Mouse (Mus musculus) liver, embryonic 13.5 days (tissue): ENCODE results near the gene Fam196a. TPM values are rescaled to one million over a fixed set of nuclear protein-coding genes. Genes with fewer than 3 reads are reported as not detected.
A peak's percentile ranks its signal among the peaks of the same experiment; 100 is the strongest.

ENCODE experiments used
- ATAC-seq: fragments of 200-750 bp; cut with Nextera tagmentation; 2 replicates; pipeline ENCODE4 v1.8.0; 2017; ENCODE audit warnings: low read depth, mild to moderate bottlenecking, moderate number of reproducible peaks, moderate library complexity
- DNase-seq: peaks from one replicate; pipeline ENCODE4 v3.0.0; 2022
- H3K27ac ChIP-seq: fragments of 300-500 bp; sonication (generic); 2 replicates; pipeline ENCODE4 v1.5.1; 2015; ENCODE audit warnings: moderate library complexity, mild to moderate bottlenecking, inconsistent platforms
- H3K27me3 ChIP-seq: fragments of 300-500 bp; sonication (generic); 2 replicates; pipeline ENCODE4 v1.6.1; 2015; ENCODE audit warnings: mild to moderate bottlenecking, inconsistent platforms
- H3K36me3 ChIP-seq: fragments of 300-500 bp; sonication (generic); 2 replicates; pipeline ENCODE4 v1.6.1; 2015; ENCODE audit warnings: mild to moderate bottlenecking, inconsistent platforms
- H3K4me1 ChIP-seq: fragments of 300-500 bp; sonication (generic); replicated peaks from 2 replicates; pipeline ENCODE4 v1.6.1; 2015; ENCODE audit warnings: inconsistent platforms
- H3K4me2 ChIP-seq: fragments of 300-500 bp; sonication (generic); 2 replicates; pipeline ENCODE4 v1.6.1; 2015; ENCODE audit warnings: inconsistent platforms, mild to moderate bottlenecking, moderate library complexity
- H3K4me3 ChIP-seq: fragments of 300-500 bp; sonication (generic); replicated peaks from 2 replicates; pipeline ENCODE4 v1.5.1; 2015; ENCODE audit warnings: mild to moderate bottlenecking, inconsistent platforms
- H3K9ac ChIP-seq: fragments of 300-500 bp; sonication (generic); 2 replicates; pipeline ENCODE4 v1.6.1; 2015; ENCODE audit warnings: mild to moderate bottlenecking, inconsistent platforms
- H3K9me3 ChIP-seq: fragments of 300-500 bp; sonication (generic); replicated peaks from 2 replicates; pipeline ENCODE4 v1.6.1; 2016; ENCODE audit warnings: inconsistent platforms
- WGBS: fragments of 180-500 bp; shearing (Covaris S2); methylation state at CpG from one replicate; pipeline ENCODE4 v1.1.7; 2015; ENCODE audit not compliant: insufficient replicate concordance; 5-methylcytosine and 5-hydroxymethylcytosine counted together
- polyA plus RNA-seq: library from polyadenylated mRNA; unstranded; fragments of >200 nt; fragmentation: Nextera tagmentation; extraction: Ambion mirVana; gene quantifications from 2 replicates; pipeline ENCODE4 v1.2.1, GENCODE M21; 2015

The Fam196a gene
- polyA plus RNA-seq = 0.20 TPM in 2 replicates

DNA sequence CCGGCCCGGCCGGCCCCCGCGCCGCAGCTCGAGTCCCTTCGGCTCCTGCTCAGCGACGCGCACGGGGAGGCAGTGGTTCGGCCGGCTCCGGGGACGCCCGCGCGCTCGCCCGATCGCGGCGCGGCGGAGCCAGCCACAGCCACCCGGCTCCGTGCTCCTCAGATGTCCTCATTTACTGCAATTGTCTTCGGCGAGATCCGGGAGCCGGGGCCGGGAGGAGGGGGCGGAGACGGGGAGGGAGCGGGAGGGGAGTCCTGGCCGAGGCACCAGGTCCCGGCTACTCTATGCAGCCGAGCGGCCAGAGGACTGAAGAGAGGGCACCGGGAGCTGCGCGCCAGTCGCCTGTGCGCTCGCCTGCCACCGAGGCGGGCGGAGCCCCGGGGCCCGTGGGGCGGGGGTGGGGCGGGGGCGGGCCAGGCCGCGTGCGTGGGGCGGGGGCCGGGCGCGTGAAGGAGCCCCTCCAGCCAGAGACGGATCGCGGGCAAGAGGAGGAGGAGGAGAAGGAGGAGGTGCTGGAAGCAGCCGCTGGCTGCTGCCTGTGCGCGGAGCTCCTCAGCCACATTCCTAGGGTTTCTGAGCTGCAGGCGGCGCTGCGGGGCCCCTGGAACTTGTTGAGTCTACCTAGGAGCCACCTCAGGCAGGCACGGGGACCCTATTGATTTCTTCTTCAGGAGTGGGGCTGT lies at the start of gene Fam196a:
Gene Fam196a (minus strand): TSS at position 504 of the 683 bp plus-strand sequence.
- DNase-seq (no peak), ATAC-seq (no peak)
- Histone ChIP-seq H3K4me2 (peak within 1 kb of the TSS; percentile 61), H3K36me3 (no peaks in the 10 kb centered on the region), H3K27me3 (peaks cover 39% of the 10 kb centered on the region), H3K4me3 (peak within 1 kb of the TSS; percentile 45), H3K4me1 (no peaks in the 10 kb centered on the region), H3K9me3 (no peaks in the 10 kb centered on the region), H3K9ac (no peak within 1 kb of the TSS), H3K27ac (no peak within 1 kb of the TSS)
- WGBS = 1% methylated on average over 45 of the region's 71 CpGs

DNA sequence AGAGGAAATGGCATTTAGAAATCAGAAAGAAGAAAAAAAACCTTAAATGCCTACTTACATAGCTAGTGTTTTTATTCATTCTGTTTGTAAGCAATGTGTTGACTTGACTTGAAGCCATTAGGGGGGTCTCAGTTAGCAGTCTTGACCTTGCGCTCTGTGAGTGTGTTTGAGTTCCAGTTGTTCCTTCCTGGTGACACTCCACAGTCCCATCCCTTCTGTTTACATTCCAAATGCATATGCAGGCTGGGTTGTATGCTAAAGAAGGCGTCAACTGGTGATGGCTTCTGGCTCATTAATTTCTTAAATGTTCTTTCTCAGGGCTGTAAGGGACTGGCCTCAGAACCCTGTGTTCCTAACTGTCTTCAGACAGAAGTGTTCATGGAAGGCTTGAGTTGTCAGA lies 23.4 kb upstream of the Fam196a start:
- DNase-seq (no peak), ATAC-seq (no peak)
- no peaks in the 10 kb centered on the region for H3K36me3 ChIP-seq
- H3K9ac ChIP-seq = no peak overlapping the region
- no peak overlapping the region for H3K27ac ChIP-seq
- H3K4me1 ChIP-seq = no peaks in the 10 kb centered on the region
- H3K27me3 ChIP-seq = no peaks in the 10 kb centered on the region
- no peaks in the 10 kb centered on the region for H3K9me3 ChIP-seq
- H3K4me3 ChIP-seq = no peak overlapping the region
- H3K4me2 ChIP-seq = no peak overlapping the region
- WGBS = 75% methylated on average over 2 of the region's 2 CpGs

DNA sequence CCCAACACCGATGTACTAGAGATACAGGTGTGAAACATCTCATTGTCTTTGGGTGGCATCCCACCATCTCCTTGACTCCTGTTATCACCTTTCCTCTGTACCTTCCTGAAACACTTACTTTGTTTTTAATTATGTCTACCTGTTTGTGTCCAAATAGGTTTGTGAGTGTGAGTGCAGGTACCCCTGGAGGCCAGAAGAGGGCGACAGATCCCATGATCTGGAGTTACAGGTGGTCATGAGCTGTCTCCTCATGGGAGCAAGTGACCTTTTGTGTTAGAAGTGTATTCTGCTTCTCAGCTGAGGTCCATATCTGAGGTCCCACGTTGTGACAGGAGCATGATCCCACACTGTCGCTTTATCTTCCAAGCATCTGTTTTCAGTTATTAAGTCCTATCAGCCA lies 22.6 kb upstream of the Fam196a start:
- H3K4me2 ChIP-seq = no peak overlapping the region
- no peak overlapping the region for H3K9ac ChIP-seq
- ATAC-seq (no peak), DNase-seq (no peak)
- H3K4me1 ChIP-seq = no peaks in the 10 kb centered on the region
- WGBS = 41% methylated on average over 4 of the region's 4 CpGs
- no peaks in the 10 kb centered on the region for H3K9me3 ChIP-seq
- H3K27ac ChIP-seq = no peak overlapping the region
- H3K4me3 ChIP-seq = no peak overlapping the region
- H3K27me3 ChIP-seq = no peaks in the 10 kb centered on the region
- no peaks in the 10 kb centered on the region for H3K36me3 ChIP-seq

DNA sequence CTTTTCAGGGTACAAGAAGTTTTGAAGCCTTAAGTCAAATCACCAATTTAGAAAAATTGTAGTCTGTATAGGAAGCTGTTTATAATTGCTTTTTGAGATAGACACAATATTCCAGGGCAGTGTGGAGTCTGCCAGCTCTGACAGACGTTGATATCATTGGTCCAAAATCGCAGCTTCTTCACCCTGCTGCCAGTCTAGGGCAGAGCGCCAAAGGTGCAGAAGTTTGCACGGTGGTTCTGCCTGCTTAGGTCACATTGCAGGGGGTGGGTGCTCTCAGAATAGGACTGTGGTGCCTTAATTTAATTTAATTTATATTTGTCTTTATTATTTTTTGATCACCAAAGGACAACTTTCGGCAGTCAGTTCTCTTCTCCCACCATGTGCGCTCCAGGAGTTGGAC lies 20.9 kb upstream of the Fam196a start:
- no peak for DNase-seq
- H3K4me3 ChIP-seq = no peak overlapping the region
- no peaks in the 10 kb centered on the region for H3K36me3 ChIP-seq
- no peak overlapping the region for H3K27ac ChIP-seq
- WGBS = 64% methylated on average over 6 of the region's 6 CpGs
- H3K9me3 ChIP-seq = no peaks in the 10 kb centered on the region
- ATAC-seq = no peak
- H3K4me2 ChIP-seq = no peak overlapping the region
- no peak overlapping the region for H3K9ac ChIP-seq
- no peaks in the 10 kb centered on the region for H3K4me1 ChIP-seq
- H3K27me3 ChIP-seq = no peaks in the 10 kb centered on the region

DNA sequence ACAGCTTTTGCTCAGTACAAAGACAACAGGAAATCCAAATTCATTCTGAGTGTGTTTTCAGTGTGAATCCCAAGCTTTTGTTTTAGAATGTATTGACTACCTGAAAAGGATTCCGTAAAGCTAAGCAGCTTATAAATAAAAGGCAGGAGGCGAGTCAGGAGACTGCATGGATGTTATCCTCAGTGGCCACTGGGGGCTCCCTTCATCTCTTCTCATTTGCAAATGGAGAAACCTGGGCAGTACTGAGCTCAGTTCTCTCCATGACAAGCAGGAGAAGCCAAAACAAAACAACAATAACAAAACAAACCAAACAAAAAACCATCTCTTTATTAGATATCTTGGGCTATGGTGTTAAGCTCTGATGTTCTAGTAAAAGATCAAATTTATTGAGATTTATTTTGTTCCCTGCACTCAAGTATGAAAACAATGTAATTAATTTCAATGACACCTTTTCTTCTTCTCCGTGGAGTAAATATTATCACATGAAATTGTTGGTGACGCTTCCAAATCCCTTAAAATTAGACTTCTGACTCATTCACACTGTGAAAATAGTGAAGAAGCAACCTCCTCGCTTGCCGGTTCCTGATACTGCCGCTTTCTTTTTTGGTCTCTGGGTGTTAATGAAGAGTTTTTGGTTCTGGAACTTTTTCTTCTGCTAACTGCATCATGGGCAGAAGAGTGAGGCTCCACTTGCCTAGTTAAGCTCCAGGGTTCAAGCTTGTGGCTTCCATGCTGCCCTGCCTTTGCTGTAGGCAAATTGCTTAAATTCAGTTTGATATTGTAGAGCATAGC lies 7.9 kb upstream of the Fam196a start:
- no peaks in the 10 kb centered on the region for H3K9me3 ChIP-seq
- H3K9ac ChIP-seq = no peak overlapping the region
- H3K36me3 ChIP-seq = no peaks in the 10 kb centered on the region
- H3K27me3 ChIP-seq = no peaks in the 10 kb centered on the region
- H3K4me2 ChIP-seq = no peak overlapping the region
- WGBS = 68% methylated on average over 7 of the region's 7 CpGs
- ATAC-seq = no peak
- no peaks in the 10 kb centered on the region for H3K4me1 ChIP-seq
- DNase-seq = no peak
- no peak overlapping the region for H3K27ac ChIP-seq
- H3K4me3 ChIP-seq = no peak overlapping the region

DNA sequence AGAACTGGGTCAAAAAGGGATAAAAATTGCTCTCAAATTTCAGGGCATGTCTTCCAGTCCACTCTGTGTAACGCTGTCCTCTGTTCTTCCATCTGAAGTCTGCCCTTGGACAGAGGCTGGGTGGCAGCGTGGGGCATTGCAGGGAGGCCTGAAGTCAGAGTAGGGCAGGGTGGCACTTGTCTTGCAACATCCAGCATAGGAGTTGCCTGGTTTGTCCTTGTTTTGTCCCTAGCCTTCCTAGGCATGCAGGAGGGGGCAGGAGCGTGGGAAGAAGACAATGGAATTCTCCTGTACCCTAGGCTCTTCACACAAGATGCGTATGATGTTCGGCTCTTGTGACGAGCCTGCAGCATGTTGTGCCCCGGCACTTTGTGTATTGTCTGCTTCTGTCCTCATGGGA lies 5.5 kb upstream of the Fam196a start:
- Histone ChIP-seq H3K27me3 (peaks cover 5% of the 10 kb centered on the region), H3K36me3 (no peaks in the 10 kb centered on the region), H3K4me1 (no peaks in the 10 kb centered on the region), H3K4me2 (no peak overlapping the region), H3K27ac (no peak overlapping the region), H3K4me3 (no peak overlapping the region), H3K9me3 (no peaks in the 10 kb centered on the region), H3K9ac (no peak overlapping the region)
- DNase-seq (no peak), ATAC-seq (no peak)
- 68% methylated on average over 7 of the region's 7 CpGs for WGBS

DNA sequence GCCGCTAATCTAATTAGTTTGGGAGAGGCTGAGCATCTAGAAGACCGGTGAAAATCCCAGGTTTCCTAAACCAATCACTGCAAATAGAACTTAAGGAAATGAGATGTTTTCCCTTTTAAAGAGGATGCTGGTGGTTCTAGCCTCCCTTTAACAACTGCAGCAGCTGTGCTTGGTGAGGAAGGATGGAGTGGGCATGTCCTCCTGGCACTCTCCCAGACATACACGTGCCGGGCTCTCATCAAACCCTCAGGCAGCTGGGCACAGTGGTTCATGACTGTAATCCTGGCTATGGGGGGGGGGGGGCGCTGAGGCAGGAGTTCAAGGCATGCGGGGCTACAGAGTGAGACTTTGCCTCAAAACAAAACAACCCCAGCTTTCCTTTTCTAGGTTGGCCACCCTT lies 4.8 kb upstream of the Fam196a start:
- Histone ChIP-seq H3K4me1 (no peaks in the 10 kb centered on the region), H3K36me3 (no peaks in the 10 kb centered on the region), H3K9ac (no peak overlapping the region), H3K4me2 (no peak overlapping the region), H3K27me3 (peaks cover 11% of the 10 kb centered on the region), H3K27ac (no peak overlapping the region), H3K4me3 (no peak overlapping the region), H3K9me3 (no peaks in the 10 kb centered on the region)
- 73% methylated on average over 6 of the region's 6 CpGs for WGBS
- no peak for DNase-seq
- ATAC-seq = no peak

DNA sequence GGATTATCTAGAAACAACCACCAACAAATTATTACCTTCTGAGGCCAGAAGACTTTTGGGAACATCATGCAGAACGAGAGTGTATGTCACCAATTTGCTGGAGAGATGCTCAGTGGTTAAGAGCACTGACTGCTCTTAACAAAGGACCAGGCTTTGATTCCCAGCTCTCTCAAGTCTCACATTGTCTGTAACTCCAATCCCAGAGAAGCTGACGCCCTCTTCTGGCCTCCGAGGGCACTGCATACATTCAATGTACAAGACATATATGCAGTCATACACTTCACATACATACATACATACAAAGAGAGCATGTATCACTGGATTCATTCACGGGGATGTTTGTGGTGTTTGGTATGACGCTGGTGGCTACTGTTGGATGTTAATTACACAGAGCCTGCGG lies 3.7 kb upstream of the Fam196a start:
- WGBS = 65% methylated on average over 6 of the region's 6 CpGs
- no peak overlapping the region for H3K4me2 ChIP-seq
- no peaks in the 10 kb centered on the region for H3K36me3 ChIP-seq
- ATAC-seq (no peak), DNase-seq (no peak)
- H3K27me3 ChIP-seq = peaks cover 23% of the 10 kb centered on the region
- H3K4me1 ChIP-seq = no peaks in the 10 kb centered on the region
- no peaks in the 10 kb centered on the region for H3K9me3 ChIP-seq
- H3K4me3 ChIP-seq = no peak overlapping the region
- H3K9ac ChIP-seq = no peak overlapping the region
- H3K27ac ChIP-seq = no peak overlapping the region

DNA sequence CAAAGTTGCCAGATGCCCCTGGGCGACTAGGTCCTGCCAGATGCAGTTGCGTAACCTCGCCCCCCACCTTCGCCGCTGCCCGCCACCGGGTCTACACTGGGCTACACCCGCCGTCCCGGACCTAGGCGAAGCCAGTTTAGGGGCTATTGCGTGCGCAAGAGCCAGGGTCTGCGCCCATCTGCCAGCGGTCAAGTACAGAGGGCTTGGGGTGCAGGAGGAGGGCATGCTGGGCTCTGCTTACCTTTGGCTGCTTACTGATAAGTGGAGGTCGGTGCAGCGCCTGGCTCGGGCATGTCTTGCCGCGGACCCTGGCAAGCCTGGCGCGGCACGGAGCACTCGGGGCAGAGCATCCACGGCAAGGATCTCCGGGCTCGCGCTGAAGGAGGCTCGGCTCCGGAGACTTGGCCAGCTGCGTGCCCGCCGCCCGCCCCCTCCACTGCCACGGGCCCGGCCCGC lies 731 bp downstream of the Fam196a start:
- DNase-seq (no peak), ATAC-seq (no peak)
- Histone ChIP-seq H3K36me3 (no peaks in the 10 kb centered on the region), H3K4me1 (no peaks in the 10 kb centered on the region), H3K9me3 (no peaks in the 10 kb centered on the region), H3K9ac (no peak overlapping the region), H3K4me2 (peak overlapping the region; percentile 61), H3K4me3 (peak overlapping the region; percentile 45), H3K27me3 (peaks cover 39% of the 10 kb centered on the region), H3K27ac (no peak overlapping the region)
- 3% methylated on average over 30 of the region's 37 CpGs for WGBS

DNA sequence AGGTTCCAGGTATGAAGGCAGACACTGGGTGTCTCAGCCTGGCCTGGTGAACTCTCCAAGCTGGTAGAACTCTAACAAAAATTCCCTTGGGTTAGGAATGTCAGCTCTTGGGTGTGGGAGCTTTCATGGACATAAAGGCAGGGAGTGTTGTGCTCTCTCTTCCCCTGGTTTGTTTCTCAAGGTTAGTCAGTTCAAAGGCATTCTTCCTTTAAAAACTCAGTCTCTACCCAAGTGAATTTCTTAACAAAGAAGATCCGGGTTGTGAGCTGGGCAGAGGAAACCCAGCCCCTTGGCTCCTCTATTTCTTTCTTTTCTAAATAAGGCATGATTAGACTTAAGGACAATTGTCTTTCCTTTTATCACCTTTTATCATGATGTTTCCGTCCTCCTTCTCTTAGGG lies 6.3 kb downstream of the Fam196a start:
- H3K36me3 ChIP-seq = no peaks in the 10 kb centered on the region
- H3K9me3 ChIP-seq = no peaks in the 10 kb centered on the region
- no peak overlapping the region for H3K4me3 ChIP-seq
- H3K9ac ChIP-seq = no peak overlapping the region
- no peaks in the 10 kb centered on the region for H3K4me1 ChIP-seq
- no peak overlapping the region for H3K27ac ChIP-seq
- WGBS = 54% methylated on average over 2 of the region's 2 CpGs
- no peak for DNase-seq
- peaks cover 16% of the 10 kb centered on the region for H3K27me3 ChIP-seq
- ATAC-seq = no peak
- H3K4me2 ChIP-seq = no peak overlapping the region

DNA sequence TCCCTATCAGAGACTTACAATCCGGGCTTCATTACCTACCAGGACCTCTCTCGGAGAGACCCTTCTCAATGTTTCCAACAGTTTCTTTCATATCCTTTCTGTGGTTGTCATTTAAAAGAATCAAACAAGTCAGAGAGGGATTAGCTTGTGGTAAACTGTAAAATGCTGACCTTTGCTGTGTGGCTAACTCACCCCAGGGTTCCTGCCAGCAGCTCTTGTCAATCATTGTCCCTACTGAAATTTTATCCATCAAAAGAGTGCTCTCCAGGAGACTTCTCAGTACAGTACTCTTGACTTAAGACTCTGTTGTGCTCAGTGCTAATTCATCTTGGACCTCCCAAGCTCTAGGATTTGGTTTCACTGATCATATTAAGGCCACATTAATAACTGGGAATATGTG lies 36.2 kb downstream of the Fam196a start:
- H3K36me3 ChIP-seq = no peaks in the 10 kb centered on the region
- ATAC-seq = no peak
- H3K4me1 ChIP-seq = no peaks in the 10 kb centered on the region
- no peak overlapping the region for H3K4me2 ChIP-seq
- H3K4me3 ChIP-seq = no peak overlapping the region
- 64% methylated on average over 2 of the region's 2 CpGs for WGBS
- no peaks in the 10 kb centered on the region for H3K27me3 ChIP-seq
- no peak overlapping the region for H3K9ac ChIP-seq
- no peak for DNase-seq
- H3K9me3 ChIP-seq = no peaks in the 10 kb centered on the region
- no peak overlapping the region for H3K27ac ChIP-seq

DNA sequence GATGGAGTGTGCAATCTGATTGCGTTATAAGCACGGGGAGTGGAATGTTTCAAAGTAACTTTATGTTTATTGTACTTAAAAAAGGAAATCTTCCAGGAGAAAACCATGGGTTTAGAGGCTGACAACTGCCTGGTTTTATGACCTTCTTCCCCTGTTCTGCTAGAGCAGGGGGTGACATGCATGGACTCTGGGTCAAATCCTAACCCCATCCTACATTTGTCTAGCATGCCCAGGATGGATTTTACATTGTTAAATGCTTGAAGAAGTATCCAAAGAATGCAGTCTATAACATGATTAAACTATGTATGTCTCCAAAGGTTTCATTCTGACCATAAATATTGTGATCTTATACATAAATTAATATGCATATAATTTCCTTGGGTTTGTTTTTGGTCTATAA lies 38.8 kb downstream of the Fam196a start:
- H3K4me3 ChIP-seq = no peak overlapping the region
- no peaks in the 10 kb centered on the region for H3K9me3 ChIP-seq
- H3K27ac ChIP-seq = no peak overlapping the region
- H3K4me2 ChIP-seq = no peak overlapping the region
- 71% methylated on average over 2 of the region's 2 CpGs for WGBS
- no peak overlapping the region for H3K9ac ChIP-seq
- H3K4me1 ChIP-seq = no peaks in the 10 kb centered on the region
- H3K36me3 ChIP-seq = no peaks in the 10 kb centered on the region
- ATAC-seq (no peak), DNase-seq (no peak)
- no peaks in the 10 kb centered on the region for H3K27me3 ChIP-seq
